Mouse (Mus musculus) megakaryocyte, adult 5-6 weeks (primary cell): Measurements from ENCODE around the gene Thada. TPM values are rescaled to one million over a fixed set of nuclear protein-coding genes. Genes with fewer than 3 reads are reported as not detected.

Experiments used
- ATAC-seq: 2 replicates; pipeline ENCODE4 v1.8.0; 2016; ENCODE audit warnings: mild to moderate bottlenecking, inconsistent platforms; ENCODE audit not compliant: poor library complexity, severe bottlenecking
- total RNA-seq, 2 experiments: library from RNA; stranded (forward) in 1 of 2; stranded (reverse) in 1 of 2; fragments of 153-499, 151-499 nt in 1 of 2; fragments of 221-1000, 200-1000 nt in 1 of 2; gene quantifications; 2 replicates each; pipeline versions ENCODE4 v1.2.3 to v1.2.4; 2015 to 2017

Thada gene
- total RNA-seq, 2 experiments from 2014 or later = 12.5 to 15.4 TPM

GRCm38 (mm10) chr17:84175196-84175595 lies 290.8 kb downstream of the Thada start:
- ATAC-seq = no peak

GRCm38 (mm10) chr17:84167377-84167776 lies 298.6 kb downstream of the Thada start:
- ATAC-seq = peak; percentile 78

- ATAC-seq = peak; percentile 84
These were observed 299.7 kb downstream of the Thada start for GRCm38 (mm10) chr17:84166135-84166860.

- ATAC-seq = no peak
These were observed 300.3 kb downstream of the Thada start for GRCm38 (mm10) chr17:84165735-84166134.

- ATAC-seq = no peak
These were observed 301.9 kb downstream of the Thada start for GRCm38 (mm10) chr17:84164146-84164545.

- no peak for ATAC-seq
These were observed 302.8 kb downstream of the Thada start for GRCm38 (mm10) chr17:84163066-84163785.

GRCm38 (mm10) chr17:84162211-84162760 lies 303.7 kb downstream of the Thada start:
- no peak for ATAC-seq

- peak; percentile 36 for ATAC-seq
These were observed 304.7 kb downstream of the Thada start for GRCm38 (mm10) chr17:84161231-84161854.

- ATAC-seq = no peak
These were observed 307.1 kb downstream of the Thada start for GRCm38 (mm10) chr17:84158891-84159290.

- ATAC-seq = no peak
These were observed 307.6 kb downstream of the Thada start for GRCm38 (mm10) chr17:84158461-84158795.

- no peak for ATAC-seq
These were observed 308.1 kb downstream of the Thada start for GRCm38 (mm10) chr17:84157743-84158460.

- ATAC-seq = peak; percentile 39; the same call in 1 of the 2 replicates
These were observed 309.0 kb downstream of the Thada start for GRCm38 (mm10) chr17:84156748-84157742.

- no peak for ATAC-seq
These were observed 309.8 kb downstream of the Thada start for GRCm38 (mm10) chr17:84156227-84156573.

- no peak for ATAC-seq
These were observed 310.3 kb downstream of the Thada start for GRCm38 (mm10) chr17:84155516-84156226.

GRCm38 (mm10) chr17:84155029-84155338 lies 311.0 kb downstream of the Thada start:
- no peak for ATAC-seq

GRCm38 (mm10) chr17:84154302-84155028 lies 311.5 kb downstream of the Thada start:
- ATAC-seq = no peak

- ATAC-seq = peak; percentile 23; the same call in 1 of the 2 replicates
These were observed 312.8 kb downstream of the Thada start for GRCm38 (mm10) chr17:84152976-84153786.
